8 mouse cellular contexts compared by ENCODE assay signal in genomic region chr2:131509671-131510313, GRCm38 (mm10). TPM values are rescaled to one million over a fixed set of nuclear protein-coding genes. Genes with fewer than 3 reads are reported as not detected.
DNase-seq lines count a peak whose midpoint lies in the region; ATAC-seq and TF ChIP-seq lines count a peak whose summit lies in the region.

No protein-coding gene starts in this region.

- WGBS in hindbrain, postnatal 0 days: 18% methylated on average over 17 of the region's 17 CpGs

- intact Hi-C loops in left cerebral cortex, postnatal 36 days (cut with DNase I): loop anchor here (1.0 kb wide), 1 partner anchor 86 kb away; no protein-coding TSS in a partner anchor

- H3K4me2 ChIP-seq in hindbrain, postnatal 0 days (ENCODE audit: low read depth, low read length): peak overlapping the region; percentile 46

- H3K27me3 ChIP-seq in hindbrain, postnatal 0 days (ENCODE audit: insufficient read depth, low read length): no peaks in the 10 kb centered on the region

- DNase-seq in ovary, postnatal 14 days (ENCODE audit: low spot score): peak; percentile 52
- no peak for DNase-seq in ovary, postnatal 10 days (ENCODE audit: low spot score)
- DNase-seq in gastrocnemius, postnatal 10 days: peak; percentile 65
- DNase-seq in hindbrain, postnatal 0 days (ENCODE audit: low spot score): peak; percentile 90
- peak; percentile 58 to 59 for DNase-seq in left cerebral cortex, postnatal 36 days (ENCODE audit: low spot score in 2 of 2)
- DNase-seq in skeletal muscle tissue, adult 2 months (ENCODE audit: low read depth, low spot score): peak; percentile 93

- H3K4me1 ChIP-seq in hindbrain, postnatal 0 days (ENCODE audit: insufficient read depth, low read length): peaks cover 23% of the 10 kb centered on the region; the same call in 1 of the 2 replicates

- H3K36me3 ChIP-seq in hindbrain, postnatal 0 days (ENCODE audit: insufficient read depth, low read length): no peaks in the 10 kb centered on the region

- peak; percentile 84 for TF ChIP-seq CTCF in hindbrain, postnatal 0 days (IDR thresholded peaks at IDR 0.05; ENCODE audit: low read depth)

- 0 out of 2 replicates have a peak overlapping the region, but pooled peaks have one; percentile 19 for H3K9ac ChIP-seq in hindbrain, postnatal 0 days (replicated peaks; ENCODE audit: low read length)

- H3K9me3 ChIP-seq in hindbrain, postnatal 0 days (ENCODE audit: low read length): no peaks in the 10 kb centered on the region

- peak; percentile 73 for ATAC-seq in common myeloid progenitor, adult 5-6 weeks (replicated peaks; ENCODE audit: low read depth, poor library complexity, severe bottlenecking)
- ATAC-seq in hindbrain, postnatal 0 days: peak; percentile 70
- ATAC-seq in megakaryocyte-erythroid progenitor cell, adult 5-6 weeks (replicated peaks; ENCODE audit: low FRiP score, low TSS enrichment, poor library complexity, severe bottlenecking): peak; percentile 60

- H3K27ac ChIP-seq in hindbrain, postnatal 0 days: peak overlapping the region; percentile 71

- H3K4me3 ChIP-seq in hindbrain, postnatal 0 days (ENCODE audit: low read length): no peak overlapping the region

RNA-seq across cellular contexts. Expression of gene Smox, which starts 18.5 kb away (rescaled TPM):
- total RNA-seq in common myeloid progenitor, adult 5-6 weeks (2017): 9.3 and 23.2 TPM in 2 replicates
- 10 to 100 TPM; 25.9 to 28.9 TPM for total RNA-seq in gastrocnemius, postnatal 10 days (2021)
- total RNA-seq in hindbrain, postnatal 0 days (2014; rRNA removed): 214 and 230 TPM in 2 replicates
- 94.2 and 103 TPM in 2 replicates for polyA plus RNA-seq in hindbrain, postnatal 0 days (2015; fragmentation: Nextera tagmentation; extraction: Ambion mirVana)
- total RNA-seq in left cerebral cortex, postnatal 36 days (2021): 10 to 100 TPM; 67.0 to 78.1 TPM
- total RNA-seq in megakaryocyte-erythroid progenitor cell, adult 5-6 weeks (2014; fragmentation: Nextera tagmentation): 12.5 and 27.3 TPM in 2 replicates
- total RNA-seq in megakaryocyte-erythroid progenitor cell, adult 5-6 weeks (2017): 8.7 and 18.9 TPM in 2 replicates

RNA-seq across cellular contexts. Expression of gene Adra1d, which starts 52.3 kb away (rescaled TPM):
- not detected in 2 replicates for total RNA-seq in common myeloid progenitor, adult 5-6 weeks (2017)
- 1 to 10 TPM; 1.8 to 2.1 TPM for total RNA-seq in gastrocnemius, postnatal 10 days (2021)
- total RNA-seq in hindbrain, postnatal 0 days (2014; rRNA removed): 4.1 and 5.1 TPM in 2 replicates
- polyA plus RNA-seq in hindbrain, postnatal 0 days (2015; fragmentation: Nextera tagmentation; extraction: Ambion mirVana): 0.81 and 0.84 TPM in 2 replicates
- 10 to 100 TPM; 54.2 to 63.3 TPM for total RNA-seq in left cerebral cortex, postnatal 36 days (2021)
- total RNA-seq in megakaryocyte-erythroid progenitor cell, adult 5-6 weeks (2014; fragmentation: Nextera tagmentation): not detected in 2 replicates
- not detected in 2 replicates for total RNA-seq in megakaryocyte-erythroid progenitor cell, adult 5-6 weeks (2017)
